Mouse (Mus musculus): Measurements from ENCODE around the gene Iqsec1.

DNA sequence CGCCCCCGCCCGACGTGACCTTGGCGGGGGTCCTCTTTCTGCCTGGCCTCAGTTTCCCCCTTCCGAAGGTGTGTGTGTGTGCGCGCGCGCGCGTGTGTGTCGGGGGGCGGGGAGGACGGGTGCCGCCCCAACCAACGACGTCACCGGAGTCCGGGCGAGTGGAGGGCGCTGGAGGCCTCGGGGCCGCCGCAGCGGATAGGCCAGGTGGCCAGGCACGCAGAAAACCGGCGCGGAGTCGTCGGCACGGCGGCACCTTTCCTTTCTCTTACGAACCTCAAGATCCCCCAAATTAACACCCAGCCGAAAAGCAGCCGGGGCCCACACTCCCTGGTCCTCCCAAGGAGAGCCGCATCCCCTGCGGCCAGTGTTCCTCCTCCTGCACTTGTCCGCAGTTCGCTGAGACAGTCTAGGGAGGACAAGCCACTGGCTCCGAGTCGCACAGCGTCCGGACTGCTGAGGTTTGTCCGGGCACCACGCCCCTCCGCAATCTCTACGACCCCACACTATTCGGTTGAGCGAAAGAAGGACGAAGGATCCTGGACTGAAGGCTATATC is 251.7 kb downstream of the Iqsec1 start:
- TF ChIP-seq CTCF (IDR thresholded peaks at IDR 0.05; ENCODE audit: low read depth) (no peak), EP300 (IDR thresholded peaks at IDR 0.05; ENCODE audit: low read depth) (no peak)
